Mouse (Mus musculus): Measurements from ENCODE around the gene Cbr3. TPM values are rescaled to one million over a fixed set of nuclear protein-coding genes. Genes with fewer than 3 reads are reported as not detected.

The Cbr3 gene
- polyA plus RNA-seq, 1 experiment from 2014 or later, result 13.8 TPM

GRCm38 (mm10) chr16:93729801-93730721 is 47.0 kb downstream of the Cbr3 start:
- no peak overlapping the region for H3K27ac ChIP-seq (ENCODE audit: low read length)
- no peak overlapping the region for H3K4me3 ChIP-seq (ENCODE audit: low read depth, low read length)
- no peak overlapping the region for H3K4me2 ChIP-seq (replicated peaks; ENCODE audit: low read depth, low read length)
- no peaks in the 10 kb centered on the region for H3K27me3 ChIP-seq (ENCODE audit: control insufficient read depth, insufficient read depth, low read length)
- no peaks in the 10 kb centered on the region for H3K36me3 ChIP-seq (ENCODE audit: control insufficient read depth, insufficient read depth, low read length)
- peaks cover 8% of the 10 kb centered on the region; the same call in 1 of the 2 replicates for H3K4me1 ChIP-seq (ENCODE audit: control insufficient read depth, insufficient read depth, low read length)
- 84% methylated on average over 23 of the region's 23 CpGs for WGBS
- ATAC-seq (ENCODE audit: insufficient number of reproducible peaks, insufficient read depth, low FRiP score, low read depth), result no peak
- H3K9me3 ChIP-seq (ENCODE audit: control insufficient read depth, low read depth, low read length), result no peaks in the 10 kb centered on the region
- no peak overlapping the region for H3K9ac ChIP-seq (replicated peaks; ENCODE audit: low read depth, low read length)

GRCm38 (mm10) chr16:93731310-93731709 is 48.3 kb downstream of the Cbr3 start:
- H3K36me3 ChIP-seq (ENCODE audit: control insufficient read depth, insufficient read depth, low read length), result no peaks in the 10 kb centered on the region; the same call in 1 of the 2 replicates
- no peaks in the 10 kb centered on the region for H3K9me3 ChIP-seq (ENCODE audit: control insufficient read depth, low read depth, low read length)
- H3K4me2 ChIP-seq (replicated peaks; ENCODE audit: low read depth, low read length), result no peak overlapping the region
- no peak for ATAC-seq (ENCODE audit: insufficient number of reproducible peaks, insufficient read depth, low FRiP score, low read depth)
- H3K9ac ChIP-seq (replicated peaks; ENCODE audit: low read depth, low read length), result no peak overlapping the region
- H3K4me1 ChIP-seq (ENCODE audit: control insufficient read depth, insufficient read depth, low read length), result peaks cover 8% of the 10 kb centered on the region; the same call in 1 of the 2 replicates
- no peaks in the 10 kb centered on the region for H3K27me3 ChIP-seq (ENCODE audit: control insufficient read depth, insufficient read depth, low read length)
- WGBS, result 91% methylated on average over 8 of the region's 8 CpGs
- H3K4me3 ChIP-seq (ENCODE audit: low read depth, low read length), result no peak overlapping the region
- H3K27ac ChIP-seq (ENCODE audit: low read length), result no peak overlapping the region

- WGBS, result 66% methylated on average over 18 of the region's 18 CpGs
- Histone ChIP-seq H3K9ac (replicated peaks; ENCODE audit: low read depth, low read length) (no peak overlapping the region), H3K27ac (ENCODE audit: low read length) (no peak overlapping the region), H3K4me3 (ENCODE audit: low read depth, low read length) (no peak overlapping the region), H3K9me3 (ENCODE audit: control insufficient read depth, low read depth, low read length) (no peaks in the 10 kb centered on the region), H3K4me2 (replicated peaks; ENCODE audit: low read depth, low read length) (no peak overlapping the region), H3K4me1 (ENCODE audit: control insufficient read depth, insufficient read depth, low read length) (peaks cover 8% of the 10 kb centered on the region; the same call in 1 of the 2 replicates), H3K27me3 (ENCODE audit: control insufficient read depth, insufficient read depth, low read length) (no peaks in the 10 kb centered on the region), H3K36me3 (ENCODE audit: control insufficient read depth, insufficient read depth, low read length) (no peaks in the 10 kb centered on the region; the same call in 1 of the 2 replicates)
- no peak for ATAC-seq (ENCODE audit: insufficient number of reproducible peaks, insufficient read depth, low FRiP score, low read depth)
Observed at GRCm38 (mm10) chr16:93732875-93733569, 50.0 kb downstream of the Cbr3 start.

- Histone ChIP-seq H3K9me3 (ENCODE audit: control insufficient read depth, low read depth, low read length) (no peaks in the 10 kb centered on the region), H3K9ac (replicated peaks; ENCODE audit: low read depth, low read length) (no peak overlapping the region), H3K27me3 (ENCODE audit: control insufficient read depth, insufficient read depth, low read length) (no peaks in the 10 kb centered on the region), H3K4me3 (ENCODE audit: low read depth, low read length) (no peak overlapping the region), H3K36me3 (ENCODE audit: control insufficient read depth, insufficient read depth, low read length) (no peaks in the 10 kb centered on the region; the same call in 1 of the 2 replicates), H3K4me2 (replicated peaks; ENCODE audit: low read depth, low read length) (no peak overlapping the region), H3K4me1 (ENCODE audit: control insufficient read depth, insufficient read depth, low read length) (peaks cover 8% of the 10 kb centered on the region; the same call in 1 of the 2 replicates), H3K27ac (ENCODE audit: low read length) (no peak overlapping the region)
- 92% methylated on average over 11 of the region's 11 CpGs for WGBS
- no peak for ATAC-seq (ENCODE audit: insufficient number of reproducible peaks, insufficient read depth, low FRiP score, low read depth)
Observed at GRCm38 (mm10) chr16:93739251-93739650, 56.2 kb downstream of the Cbr3 start.

Other genes starting within 250 kb of the Cbr3 start
- 11.5 and 14.3 TPM in 2 replicates for gene Setd4, start 79.2 kb upstream of the Cbr3 start, polyA plus RNA-seq (2014; fragmentation: Nextera tagmentation; extraction: Ambion mirVana)
- 89.9 and 95.9 TPM in 2 replicates for gene Cbr1, start 77.4 kb upstream of the Cbr3 start, polyA plus RNA-seq (2014; fragmentation: Nextera tagmentation; extraction: Ambion mirVana)
- gene Gm5678, start 55.1 kb upstream of the Cbr3 start, polyA plus RNA-seq (2014; fragmentation: Nextera tagmentation; extraction: Ambion mirVana), result not detected in 2 replicates
- gene Dop1b, start 28.7 kb downstream of the Cbr3 start, polyA plus RNA-seq (2014; fragmentation: Nextera tagmentation; extraction: Ambion mirVana), result 20.4 and 24.7 TPM in 2 replicates
- gene Morc3, start 148.9 kb downstream of the Cbr3 start, polyA plus RNA-seq (2014; fragmentation: Nextera tagmentation; extraction: Ambion mirVana), result 44.9 and 45.6 TPM in 2 replicates
- gene Chaf1b, start 200.7 kb downstream of the Cbr3 start, polyA plus RNA-seq (2014; fragmentation: Nextera tagmentation; extraction: Ambion mirVana), result 73.5 and 80.0 TPM in 2 replicates

Data from stomach, embryonic 14.5 days (tissue).